Mouse (Mus musculus): ENCODE measurements around the gene Kantr. TPM values are rescaled to one million over a fixed set of nuclear protein-coding genes. Genes with fewer than 3 reads are reported as not detected.
"Not testable (repeated sequence)": the region's sequence is repeated elsewhere in the genome, so short reads cannot be mapped to it uniquely, and the experiment has no call there.

The Kantr gene
- 10 to 100 TPM; 51.1 to 55.2 TPM for total RNA-seq (2021)
- long read RNA-seq, full-length matches to known transcripts, result 16 of 21 reads
- long read RNA-seq, partial matches to known transcripts, result 0 of 21 reads
- long read RNA-seq, other reads (novel, unspliced or antisense), result 5 of 21 reads

- peak; percentile 79 to 87 for DNase-seq (ENCODE audit: low spot score in 2 of 2)
Measured at GRCm38 (mm10) chrX:152326996-152327688, at the start of gene Kantr. Gene Kantr, minus strand, starts transcription at chrX:152327495.

DNA sequence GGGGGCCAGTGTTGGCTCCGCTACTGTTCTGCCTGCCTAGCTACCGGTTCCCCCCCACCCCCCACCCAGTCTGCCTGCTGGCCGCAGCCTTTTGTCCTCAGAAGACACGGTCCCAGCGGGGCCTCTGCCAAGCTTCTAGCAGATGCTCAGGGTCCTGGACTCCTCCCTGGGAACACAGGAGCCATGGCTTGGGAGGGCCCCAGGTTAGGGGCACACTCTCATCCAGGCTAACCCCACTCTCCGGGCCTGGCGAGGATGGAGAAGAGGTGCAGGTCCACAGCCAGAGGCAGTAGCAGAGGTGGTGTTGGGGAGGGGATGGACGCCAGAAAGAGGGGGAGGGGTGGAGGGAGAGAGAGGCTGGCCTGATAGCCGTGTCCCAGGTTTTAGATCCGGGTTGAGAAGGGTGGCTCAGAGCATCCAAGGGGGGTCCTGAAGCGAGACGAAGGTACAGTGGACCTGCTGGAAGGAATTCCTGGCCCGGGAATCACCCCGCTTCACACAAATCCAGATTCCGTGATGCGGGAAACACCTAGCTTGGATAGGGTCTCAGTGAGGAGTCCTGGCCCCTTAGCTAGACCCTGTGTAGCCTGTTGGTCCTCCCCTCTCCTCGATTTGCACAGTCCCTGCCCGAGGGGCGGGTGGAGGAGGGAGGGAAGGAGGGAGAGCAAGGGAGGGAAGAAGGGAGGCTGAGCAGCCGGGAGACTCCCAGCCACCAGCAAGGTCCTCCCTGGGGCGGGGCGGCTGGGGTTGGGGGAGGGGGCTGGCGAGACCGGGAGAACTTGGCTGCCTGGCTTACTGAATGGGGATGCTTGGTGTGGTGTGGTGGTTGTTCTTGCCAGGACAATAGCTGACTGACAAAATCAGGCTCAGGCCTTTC, 41.3 kb upstream of the Kantr start, which contains the start of gene Gpr173:
Gene Gpr173, minus strand, starts transcription at position 308 of the 877 bp plus-strand sequence.
- DNase-seq (ENCODE audit: low spot score in 2 of 2), result peak; percentile 49 to 63

DNA sequence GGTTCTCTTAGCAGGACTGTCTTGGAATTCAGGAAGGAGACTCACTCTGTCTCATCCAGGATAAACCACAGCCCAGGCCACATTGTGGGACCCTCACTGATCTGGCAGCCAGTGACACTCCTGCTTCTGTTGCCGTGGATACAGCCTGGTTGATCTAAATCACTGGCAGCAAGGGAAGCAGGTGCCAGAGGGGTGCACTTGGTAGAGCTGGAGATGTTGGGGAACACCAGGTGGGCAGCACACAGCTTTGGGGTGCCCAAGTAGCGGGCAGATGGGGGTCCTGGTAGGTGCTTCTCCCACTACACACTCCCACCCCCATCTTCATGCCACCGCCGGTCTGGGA, 40.7 kb upstream of the Kantr start:
- peak in 1 of 2 experiments; percentile 30 for DNase-seq (ENCODE audit: low spot score in 2 of 2)

- no peak for DNase-seq (ENCODE audit: low spot score in 2 of 2)
Measured at GRCm38 (mm10) chrX:152366418-152366817, 39.1 kb upstream of the Kantr start.

GRCm38 (mm10) chrX:152352553-152353153, 25.4 kb upstream of the Kantr start:
- peak in 1 of 2 experiments; percentile 51 for DNase-seq (ENCODE audit: low spot score in 2 of 2)

- DNase-seq (ENCODE audit: low spot score in 2 of 2), result no peak
Measured at GRCm38 (mm10) chrX:152347041-152347440, 19.7 kb upstream of the Kantr start.

DNA sequence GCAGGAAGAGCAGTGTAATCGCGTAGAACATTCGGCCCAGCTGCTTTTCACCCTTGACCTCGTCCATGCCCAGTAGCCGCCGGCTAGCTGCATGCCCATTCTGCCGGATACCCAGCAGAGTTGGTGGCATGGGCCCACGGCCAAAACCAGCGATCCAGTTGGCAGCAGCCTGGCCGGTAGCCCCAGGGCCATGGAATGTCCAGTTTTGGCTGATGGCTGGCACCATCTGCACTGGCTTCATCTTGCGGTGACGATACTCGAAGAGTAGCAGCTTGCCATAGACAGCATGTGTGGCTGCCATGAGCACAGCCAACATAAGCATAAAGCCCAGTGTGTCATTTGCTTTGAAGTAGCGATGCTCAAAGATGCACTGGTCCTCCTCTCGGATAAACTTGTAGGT, 19.3 kb upstream of the Kantr start:
- DNase-seq (ENCODE audit: low spot score in 2 of 2), result no peak

GRCm38 (mm10) chrX:152342903-152343302, 15.6 kb upstream of the Kantr start:
- no peak for DNase-seq (ENCODE audit: low spot score in 2 of 2)

DNA sequence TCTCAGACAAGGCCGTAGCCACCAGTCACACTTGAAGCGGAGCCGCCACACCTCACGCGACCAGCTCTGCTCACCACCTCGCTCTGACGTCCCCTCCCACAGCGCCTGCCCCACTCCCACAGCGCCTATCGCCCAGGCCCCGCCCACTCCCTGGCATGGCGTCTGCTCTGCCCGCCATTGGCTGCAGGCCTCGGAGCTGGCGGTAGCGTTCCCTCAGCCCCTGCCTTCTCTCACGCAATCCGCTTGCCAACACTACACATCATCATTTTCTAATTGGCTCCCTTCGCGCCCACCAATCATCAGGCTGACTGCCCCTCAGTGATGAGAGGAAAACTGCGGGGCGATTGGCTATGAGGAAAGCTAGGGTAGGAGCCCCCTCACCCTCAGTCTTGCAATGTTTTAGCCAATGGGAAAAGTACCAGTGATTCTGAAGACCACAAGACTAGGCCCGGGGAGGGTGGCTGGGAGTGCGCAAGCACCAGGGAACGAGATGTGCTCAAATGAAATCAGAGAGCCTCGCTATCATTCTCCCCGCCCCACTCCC, 15.1 kb upstream of the Kantr start, which contains the start of gene Tspyl2:
Gene Tspyl2, minus strand, starts transcription at position 68 of the 544 bp plus-strand sequence.
- peak; percentile 94 to 95 for DNase-seq (ENCODE audit: low spot score in 2 of 2)

- peak in 1 of 2 experiments; percentile 21 for DNase-seq (ENCODE audit: low spot score in 2 of 2)
Measured at GRCm38 (mm10) chrX:152341496-152341895, 14.2 kb upstream of the Kantr start.

DNA sequence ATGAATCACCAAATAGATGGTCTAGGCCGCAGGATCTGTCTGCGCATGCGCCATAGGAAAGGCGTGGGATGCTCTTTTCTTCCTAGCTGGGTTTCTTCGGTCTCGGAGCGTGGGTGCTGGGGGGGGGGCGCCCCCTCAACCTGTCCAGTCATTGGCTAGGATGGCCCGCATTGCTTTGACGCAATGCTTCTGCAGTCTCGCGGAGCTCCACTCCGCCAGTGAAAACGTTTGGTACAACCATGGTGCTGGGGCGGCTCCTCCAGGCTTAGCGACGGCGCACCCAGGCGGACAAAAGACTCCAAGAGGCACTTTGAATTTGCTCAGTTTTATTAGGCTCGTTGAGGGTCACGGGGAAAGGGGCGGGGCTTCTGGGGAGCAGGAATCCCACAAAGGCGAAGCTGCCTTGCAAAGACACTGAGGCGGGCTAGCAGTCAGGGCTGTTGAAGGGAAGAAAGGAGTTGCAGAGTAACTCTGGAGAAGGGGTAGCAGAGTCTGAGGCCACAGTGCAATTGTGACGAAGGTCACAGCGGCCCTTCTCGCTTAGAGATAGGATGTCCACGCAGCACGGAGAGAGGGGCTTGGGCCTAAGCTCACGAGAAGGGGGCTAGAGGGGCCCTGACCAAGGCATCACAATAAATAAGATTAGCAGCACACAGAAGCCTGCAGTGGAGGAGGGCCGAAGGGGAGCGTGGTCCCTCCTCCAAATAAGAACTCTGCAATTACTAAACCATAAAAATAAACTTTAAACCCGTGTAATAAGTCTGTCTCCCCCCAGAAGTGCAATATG, 9.4 kb upstream of the Kantr start:
- DNase-seq (ENCODE audit: low spot score in 2 of 2), result peak; percentile 88 to 93

- DNase-seq (ENCODE audit: low spot score in 2 of 2), result not testable (repeated sequence)
Measured at GRCm38 (mm10) chrX:152336123-152336522, 8.8 kb upstream of the Kantr start.

GRCm38 (mm10) chrX:152329400-152329799, 2.1 kb upstream of the Kantr start:
- not testable (repeated sequence) for DNase-seq (ENCODE audit: low spot score in 2 of 2)

GRCm38 (mm10) chrX:152327689-152328052, 376 bp upstream of the Kantr start:
- DNase-seq (ENCODE audit: low spot score in 2 of 2), result no peak

GRCm38 (mm10) chrX:152323584-152323983, 3.7 kb downstream of the Kantr start:
- no peak for DNase-seq (ENCODE audit: low spot score in 2 of 2)

DNA sequence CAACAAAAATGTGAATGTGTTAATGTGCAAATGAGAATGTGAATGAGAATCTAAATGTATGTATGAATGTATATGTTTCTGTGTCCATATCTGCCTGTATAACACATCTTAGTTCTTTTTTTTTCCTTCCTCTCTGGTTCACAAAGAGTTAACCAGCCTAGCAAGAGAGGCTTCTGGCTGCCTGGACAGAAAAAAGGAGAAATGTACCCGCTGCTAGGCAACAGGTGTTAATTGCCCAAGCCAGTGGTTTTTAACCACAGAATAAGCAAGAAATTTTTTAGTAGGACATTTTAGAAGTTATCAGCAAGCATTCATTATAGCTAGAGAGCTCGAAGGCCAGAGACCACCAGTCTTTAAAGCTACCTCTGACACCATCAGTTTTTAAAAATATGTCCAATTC, 4.5 kb downstream of the Kantr start:
- DNase-seq (ENCODE audit: low spot score in 2 of 2), result no peak

GRCm38 (mm10) chrX:152320535-152320934, 6.8 kb downstream of the Kantr start:
- DNase-seq (ENCODE audit: low spot score in 2 of 2), result no peak

- DNase-seq (ENCODE audit: low spot score in 2 of 2), result peak; percentile 19 to 22
Measured at GRCm38 (mm10) chrX:152307942-152308341, 19.4 kb downstream of the Kantr start.

DNA sequence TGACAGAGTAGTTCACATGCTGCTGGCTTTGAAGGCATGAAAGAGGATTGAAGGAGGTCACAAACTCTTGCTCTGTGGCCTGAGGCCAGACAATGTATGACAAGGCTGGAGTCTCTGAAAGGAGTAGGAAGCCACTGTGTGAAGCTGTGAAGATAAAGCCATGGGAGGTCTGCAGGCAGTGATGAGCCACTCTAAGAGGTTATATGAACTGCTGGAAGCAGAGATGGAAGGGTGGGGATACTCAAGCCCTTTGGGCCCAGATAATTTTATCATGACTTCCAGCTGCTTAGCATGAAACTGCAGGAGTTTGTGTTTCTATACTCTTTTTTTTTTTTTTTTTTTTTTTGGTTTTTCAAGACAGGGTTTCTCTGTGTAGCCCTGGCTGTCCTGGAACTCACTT, 19.9 kb downstream of the Kantr start:
- DNase-seq (ENCODE audit: low spot score in 2 of 2), result no peak

- DNase-seq (ENCODE audit: low spot score in 2 of 2), result no peak
Measured at GRCm38 (mm10) chrX:152306224-152306623, 21.1 kb downstream of the Kantr start.
